Mouse (Mus musculus) heart, postnatal 0 days (tissue): Measurements from ENCODE around the gene Tmem138.

Experiments used
- CTCF ChIP-seq: IDR thresholded peaks from 2 replicates; pipeline ENCODE4 v1.5.1; 2016; ENCODE audit warnings: antibody characterized with exemption, control low read depth, low read depth
- EP300 ChIP-seq: IDR thresholded peaks from 2 replicates; pipeline ENCODE4 v1.6.1; 2016; ENCODE audit warnings: antibody characterized with exemption, low read depth

DNA sequence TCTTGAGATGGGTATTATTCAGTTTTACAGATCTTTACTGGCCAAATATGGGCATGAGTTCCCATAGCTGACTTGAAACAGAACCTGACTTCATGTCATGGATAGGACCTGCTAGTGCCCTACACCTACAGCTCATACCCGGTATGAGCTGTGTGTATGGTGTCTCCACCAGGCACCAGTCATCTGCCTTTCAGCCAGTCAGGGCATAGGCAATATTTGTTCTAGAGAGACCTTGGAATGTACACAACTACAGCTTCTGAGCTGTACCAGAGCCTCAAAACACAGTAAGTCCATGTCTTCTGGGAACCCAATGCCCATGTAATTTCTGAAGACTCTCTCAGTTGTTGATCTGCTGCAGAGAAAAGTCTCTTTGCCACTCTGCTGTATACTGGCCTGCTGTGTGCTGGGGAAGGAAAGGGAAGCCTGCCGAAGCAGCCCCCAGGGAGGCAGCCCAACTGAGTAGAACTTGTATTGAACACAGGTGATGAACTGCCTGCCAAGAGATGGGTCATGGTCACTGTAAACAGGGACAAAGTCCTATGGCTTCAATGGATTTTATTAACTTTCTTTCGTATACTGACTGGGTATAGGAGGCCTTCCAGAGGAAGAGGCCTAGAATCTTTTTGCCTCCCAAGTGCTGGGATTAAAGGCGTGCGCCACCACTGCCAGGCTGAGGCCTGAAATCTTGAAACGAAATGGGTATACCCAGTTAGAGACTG, 14.7 kb upstream of the Tmem138 start:
- no peak for TF ChIP-seq CTCF
- TF ChIP-seq EP300, result no peak
